Mouse (Mus musculus) left cerebral cortex, postnatal 10 days (tissue): ENCODE results near the gene Gm42417. TPM values are rescaled to one million over a fixed set of nuclear protein-coding genes. Genes with fewer than 3 reads are reported as not detected.

Source experiments
- DNase-seq, 2 experiments: peaks; one replicate each; pipeline ENCODE4 v3.0.0; 2021 to 2022; ENCODE audit warnings: low spot score in 2 of 2, mixed read lengths in 1 of 2; ENCODE audit errors: extremely low spot score in 1 of 2
- intact Hi-C: fragments of 180-260 bp; cut with DNase I; formaldehyde crosslinking; loops from one replicate; pipeline ENCODE4 v1.15.1; 2025
- total RNA-seq, 2 experiments: library from RNA; stranded (reverse); gene quantifications; 2 replicates each; pipeline ENCODE4 v1.2.3; 2021

Gm42417 gene
- total RNA-seq: under 1 TPM in 1 of 2 experiments, not detected in 1; 0.49 TPM

DNA sequence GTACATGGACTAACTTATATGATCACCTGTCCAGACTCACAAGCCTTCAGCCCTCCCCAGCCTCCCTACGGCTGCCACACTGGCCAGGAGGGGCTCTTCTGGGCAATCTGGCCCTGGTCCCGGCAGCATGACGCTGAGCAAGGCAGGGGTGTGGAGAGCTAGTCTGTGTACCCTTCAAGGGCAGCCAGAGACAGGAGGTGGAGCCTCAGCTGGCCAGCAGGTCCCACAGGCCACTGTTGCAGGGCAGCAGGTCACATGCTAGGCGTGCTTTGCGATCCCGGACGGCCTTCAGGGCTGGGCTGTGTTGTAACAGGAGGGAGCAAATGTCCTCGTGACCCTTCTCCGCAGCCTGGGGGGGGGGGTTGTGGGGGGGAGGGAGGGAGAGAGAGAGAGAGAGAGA is at the start of gene Gm42417:
TSS of gene Gm42417 (minus strand) at position 244 of the 400 bp plus-strand sequence.
- intact Hi-C loops: no loop called here
- DNase-seq: peak in 1 of 2 experiments; percentile 54

DNA sequence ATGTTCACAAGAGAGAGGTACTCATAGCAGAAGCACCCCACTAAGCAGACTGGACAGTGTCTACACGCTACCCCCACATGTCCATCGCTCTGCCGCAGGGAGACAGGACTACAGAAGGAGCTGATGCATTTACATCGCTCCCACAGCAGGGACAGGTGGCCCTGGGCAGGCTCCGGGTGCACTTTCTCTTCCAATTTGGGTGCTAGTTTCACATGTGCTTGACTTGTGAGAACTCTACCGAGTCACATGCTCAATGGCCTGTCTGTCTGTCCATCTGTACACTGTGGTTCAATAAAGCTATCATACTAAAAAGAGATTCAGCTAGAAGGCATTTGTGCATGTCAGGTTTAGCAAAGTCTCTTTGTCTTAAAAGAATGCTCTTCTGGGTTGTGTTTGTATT is 48.6 kb upstream of the Gm42417 start:
- intact Hi-C loops: no loop called here
- DNase-seq: no peak

GRCm38 (mm10) chr1:36586288-36586687 is 47.1 kb upstream of the Gm42417 start:
- no peak for DNase-seq
- intact Hi-C loops: no loop called here

GRCm38 (mm10) chr1:36583408-36584116 is 44.3 kb upstream of the Gm42417 start:
- no peak for DNase-seq
- intact Hi-C loops: no loop called here

GRCm38 (mm10) chr1:36582211-36582610 is 43.0 kb upstream of the Gm42417 start:
- DNase-seq: no peak
- intact Hi-C loops: no loop called here

DNA sequence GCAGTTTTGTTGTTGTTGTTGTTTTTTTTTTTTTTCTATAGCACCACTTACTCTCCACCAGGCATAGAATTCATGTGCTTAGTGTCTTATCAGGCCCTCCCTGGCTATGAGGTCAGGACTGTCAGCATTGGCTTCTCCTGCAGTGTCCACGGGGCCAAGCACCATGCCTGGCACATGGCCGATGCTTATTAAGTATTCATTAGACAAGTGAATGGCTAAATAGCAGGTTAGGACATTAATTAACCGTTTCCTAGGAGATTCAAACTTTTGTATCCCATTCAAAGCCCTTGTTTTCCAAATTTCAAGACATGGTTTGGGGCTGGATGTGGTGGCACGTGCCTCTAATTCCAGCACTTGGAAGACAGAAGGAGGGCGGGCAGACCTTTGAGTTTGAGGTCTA is 42.0 kb upstream of the Gm42417 start:
- DNase-seq: no peak

GRCm38 (mm10) chr1:36580384-36581207 is 41.4 kb upstream of the Gm42417 start:
- intact Hi-C loops: no loop called here
- peak; percentile 56 to 87 for DNase-seq

More for the DNA sequence above, 42.0 kb upstream of the Gm42417 start:
- intact Hi-C loops: no loop called here

- intact Hi-C loops: no loop called here
- DNase-seq: no peak
Measured at GRCm38 (mm10) chr1:36579974-36580383, 40.8 kb upstream of the Gm42417 start.

- intact Hi-C loops: no loop called here
Measured at GRCm38 (mm10) chr1:36576991-36577675, 37.9 kb upstream of the Gm42417 start.

GRCm38 (mm10) chr1:36575347-36575746 is 36.1 kb upstream of the Gm42417 start:
- intact Hi-C loops: no loop called here
- no peak for DNase-seq

More at GRCm38 (mm10) chr1:36576991-36577675, 37.9 kb upstream of the Gm42417 start:
- DNase-seq: no peak

DNA sequence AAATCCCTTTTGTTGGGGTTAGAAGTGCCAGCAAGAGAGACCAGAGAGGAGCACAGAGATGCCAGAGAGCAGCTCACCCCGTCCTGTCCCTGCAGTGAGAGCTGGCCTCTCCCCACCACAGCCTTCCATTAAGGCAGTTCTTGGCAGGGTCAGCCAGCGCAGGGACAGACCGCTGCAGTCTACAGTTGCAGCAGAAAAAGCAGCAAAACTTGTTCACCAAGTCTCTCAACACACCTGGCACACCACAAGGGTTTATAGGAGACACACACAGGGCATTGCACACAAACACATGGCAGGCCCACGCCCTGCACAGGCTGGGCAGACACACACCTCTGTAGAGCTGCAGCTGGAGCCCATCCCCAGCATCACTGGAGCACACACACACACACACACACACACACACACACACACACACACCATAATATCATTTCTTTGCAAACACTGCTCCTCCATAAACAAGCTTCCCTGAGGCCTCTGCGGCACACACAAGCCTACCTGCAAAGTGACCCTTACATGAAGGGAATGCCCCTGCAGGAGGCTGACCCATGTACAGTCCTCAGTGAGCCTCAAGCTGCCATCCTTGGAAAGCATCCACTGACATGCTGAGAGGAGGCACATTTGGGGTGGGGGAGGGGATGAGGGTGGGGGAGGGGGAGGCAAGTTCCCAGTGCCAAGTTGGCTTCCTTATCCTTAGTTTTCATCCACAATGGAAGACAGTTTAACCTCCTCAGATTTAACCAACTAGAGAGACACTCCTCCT is 35.1 kb upstream of the Gm42417 start:
- intact Hi-C loops: no loop called here
- no peak for DNase-seq

DNA sequence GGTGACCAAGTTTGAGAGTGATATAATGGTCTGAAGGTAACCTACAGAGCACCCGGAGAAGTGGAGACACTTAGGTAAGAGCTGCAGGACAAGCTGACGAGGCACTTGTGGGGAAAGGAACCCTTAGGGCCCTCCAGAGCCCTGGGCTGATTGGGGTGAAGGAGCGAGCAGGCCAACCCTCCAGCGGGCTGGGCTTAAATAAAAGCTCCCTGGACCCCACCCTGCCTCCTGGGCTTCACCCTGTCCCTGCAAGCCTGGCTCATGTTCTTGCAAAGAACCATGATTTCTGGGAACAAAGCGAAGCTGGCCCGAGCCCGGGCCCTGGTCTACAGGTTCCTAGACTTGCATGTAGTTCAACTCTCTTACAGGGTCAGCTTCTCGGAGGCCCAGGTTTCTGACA is 34.3 kb upstream of the Gm42417 start:
- no peak for DNase-seq
- intact Hi-C loops: no loop called here

DNA sequence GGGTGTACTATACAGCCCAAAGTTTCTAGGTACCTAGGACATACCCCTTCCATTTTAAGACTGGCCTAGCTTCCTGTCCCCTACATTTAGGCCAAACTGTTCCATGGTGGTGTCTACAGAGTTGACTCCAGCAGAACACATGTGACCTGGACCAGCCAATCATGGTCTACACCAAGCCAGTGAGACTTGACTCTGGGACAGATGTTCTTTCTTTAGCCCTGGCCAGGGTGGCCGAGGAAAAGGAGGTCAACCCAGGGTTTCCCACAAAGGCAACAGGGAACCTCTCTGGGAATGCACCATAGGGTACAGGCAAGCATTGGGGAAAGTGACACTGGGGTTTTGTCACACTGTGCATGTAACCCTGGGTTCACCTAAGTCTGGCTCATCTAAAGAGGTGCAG is 33.5 kb upstream of the Gm42417 start:
- no peak for DNase-seq
- intact Hi-C loops: no loop called here

DNA sequence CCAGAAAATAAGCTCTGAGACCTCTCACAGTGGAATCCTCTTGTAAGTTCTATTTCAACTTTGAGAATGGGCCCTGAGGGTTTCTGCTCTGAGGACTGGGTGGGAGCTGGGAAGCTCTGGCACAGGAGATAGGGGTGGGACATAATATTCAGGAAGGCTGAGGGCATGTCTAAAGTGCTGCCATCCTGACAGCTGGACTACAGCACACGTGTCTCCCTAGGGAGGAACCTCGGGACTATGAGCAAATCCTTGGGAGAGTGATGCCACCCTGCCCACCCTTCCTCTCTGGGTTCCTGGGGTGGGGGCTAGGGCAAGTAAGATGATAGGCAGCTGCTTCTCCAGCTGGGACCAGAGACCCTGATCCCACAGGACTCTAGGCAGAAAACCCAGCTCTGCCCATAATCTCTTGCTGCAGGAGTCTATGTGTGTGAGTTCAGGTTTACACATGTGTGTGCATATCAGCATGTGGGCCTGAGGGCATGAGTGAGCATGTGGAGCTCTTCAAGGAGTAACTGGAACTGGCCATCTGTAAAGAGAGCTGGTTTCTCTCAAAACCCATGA is 33.0 kb upstream of the Gm42417 start:
- DNase-seq: no peak
- intact Hi-C loops: no loop called here

DNA sequence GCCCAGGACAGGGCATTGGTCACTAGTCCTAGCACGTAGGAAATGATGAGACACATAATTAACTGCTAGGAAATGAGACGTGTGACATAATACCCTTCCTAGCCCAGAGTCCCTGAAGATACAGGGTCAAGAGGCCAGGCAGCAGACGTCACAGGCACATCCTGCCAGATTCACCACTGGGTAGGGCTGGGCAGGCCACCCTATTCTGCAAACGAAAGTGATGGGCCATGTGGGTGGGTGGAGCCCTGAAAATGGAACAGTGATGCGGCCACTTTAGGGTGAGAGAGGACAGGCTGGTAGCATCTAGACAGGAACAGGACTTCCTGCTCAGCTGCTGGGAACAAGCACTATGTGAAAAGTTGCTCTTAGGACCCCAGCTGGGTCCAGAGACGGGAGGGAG is 32.4 kb upstream of the Gm42417 start:
- intact Hi-C loops: no loop called here
- peak in 1 of 2 experiments; percentile 54 for DNase-seq

GRCm38 (mm10) chr1:36570320-36570719 is 31.1 kb upstream of the Gm42417 start:
- DNase-seq: no peak
- intact Hi-C loops: no loop called here

- peak in 1 of 2 experiments; percentile 45 for DNase-seq
- intact Hi-C loops: loop anchor here (5.0 kb wide), 1 partner anchor 73 kb away; no protein-coding TSS in a partner anchor
Measured at GRCm38 (mm10) chr1:36569694-36570276, 30.6 kb upstream of the Gm42417 start.

DNA sequence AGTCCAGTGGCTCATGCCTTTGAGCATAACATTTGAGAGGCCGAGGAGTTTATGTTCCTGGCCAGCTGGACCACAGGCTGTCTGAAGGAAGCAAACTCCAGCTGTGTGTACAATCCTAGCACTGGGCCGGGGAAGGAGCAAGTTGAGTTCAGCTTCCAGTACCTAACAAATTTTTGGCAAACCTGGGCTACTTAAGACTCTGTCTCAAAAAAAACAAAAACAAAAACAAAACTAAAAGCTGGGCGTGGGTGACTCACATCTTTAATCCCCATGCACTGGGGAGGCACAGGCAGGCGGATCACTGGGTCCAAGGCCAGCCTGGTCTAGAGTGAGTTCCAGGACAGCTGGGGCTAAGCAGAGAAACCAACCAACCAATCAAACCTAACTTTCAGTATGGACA is 29.5 kb upstream of the Gm42417 start:
- no peak for DNase-seq
- intact Hi-C loops: loop anchor here (5.0 kb wide), 1 partner anchor 74 kb away; no protein-coding TSS in a partner anchor
